Mouse (Mus musculus) frontal cortex, adult (tissue): ENCODE results near the gene Znhit6.

Experiments
- ATAC-seq: cut with Nextera tagmentation; 2 replicates; pipeline ENCODE4 v1.9.2; 2017; ENCODE audit warnings: mild to moderate bottlenecking, moderate library complexity, mixed read lengths; ENCODE audit not compliant: low TSS enrichment

Znhit6 gene

DNA sequence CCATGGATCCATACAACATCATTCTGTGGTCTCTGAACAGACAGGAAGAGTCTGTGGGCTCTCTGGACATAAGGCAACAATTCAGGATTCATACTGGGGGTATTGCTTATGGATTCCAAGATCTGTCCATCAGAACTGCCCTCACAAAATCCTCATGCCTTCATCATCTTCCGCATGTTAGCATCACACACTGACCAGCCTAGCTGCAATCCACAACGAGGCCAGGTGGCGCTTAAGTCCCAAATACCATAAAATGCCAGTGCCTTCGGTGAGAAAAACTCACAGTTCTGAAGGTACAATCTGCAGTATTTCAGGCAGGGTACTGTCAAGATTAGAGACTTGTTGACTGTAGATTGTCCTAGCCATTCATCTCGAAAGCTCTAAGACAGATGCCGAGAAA lies 69.5 kb downstream of the Znhit6 start:
- ATAC-seq: no peak

DNA sequence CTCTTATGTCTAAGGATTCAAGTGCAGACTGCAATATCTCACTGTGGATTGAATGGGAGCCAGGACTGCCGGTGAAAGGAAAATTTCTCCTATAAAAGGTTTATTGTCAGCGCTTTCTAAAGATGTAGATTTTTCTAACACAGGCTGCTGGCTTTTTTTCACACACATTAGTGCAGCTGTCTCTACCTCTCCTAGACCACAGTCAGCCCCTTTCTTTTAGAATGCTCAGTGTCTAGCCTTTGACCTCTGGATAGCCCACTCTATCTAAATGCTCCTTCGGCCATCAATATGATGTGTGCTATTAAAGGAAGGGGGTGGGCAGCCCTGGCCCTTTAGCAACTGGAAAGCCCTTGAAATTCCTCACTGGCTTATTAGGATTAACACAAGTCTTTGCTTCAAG lies 70.0 kb downstream of the Znhit6 start:
- ATAC-seq: no peak

- ATAC-seq: no peak
Measured at GRCm38 (mm10) chr3:145646666-145647065, 70.7 kb downstream of the Znhit6 start.

- no peak for ATAC-seq
Measured at GRCm38 (mm10) chr3:145647416-145647815, 71.4 kb downstream of the Znhit6 start.

GRCm38 (mm10) chr3:145648097-145648931 lies 72.3 kb downstream of the Znhit6 start:
- no peak for ATAC-seq

DNA sequence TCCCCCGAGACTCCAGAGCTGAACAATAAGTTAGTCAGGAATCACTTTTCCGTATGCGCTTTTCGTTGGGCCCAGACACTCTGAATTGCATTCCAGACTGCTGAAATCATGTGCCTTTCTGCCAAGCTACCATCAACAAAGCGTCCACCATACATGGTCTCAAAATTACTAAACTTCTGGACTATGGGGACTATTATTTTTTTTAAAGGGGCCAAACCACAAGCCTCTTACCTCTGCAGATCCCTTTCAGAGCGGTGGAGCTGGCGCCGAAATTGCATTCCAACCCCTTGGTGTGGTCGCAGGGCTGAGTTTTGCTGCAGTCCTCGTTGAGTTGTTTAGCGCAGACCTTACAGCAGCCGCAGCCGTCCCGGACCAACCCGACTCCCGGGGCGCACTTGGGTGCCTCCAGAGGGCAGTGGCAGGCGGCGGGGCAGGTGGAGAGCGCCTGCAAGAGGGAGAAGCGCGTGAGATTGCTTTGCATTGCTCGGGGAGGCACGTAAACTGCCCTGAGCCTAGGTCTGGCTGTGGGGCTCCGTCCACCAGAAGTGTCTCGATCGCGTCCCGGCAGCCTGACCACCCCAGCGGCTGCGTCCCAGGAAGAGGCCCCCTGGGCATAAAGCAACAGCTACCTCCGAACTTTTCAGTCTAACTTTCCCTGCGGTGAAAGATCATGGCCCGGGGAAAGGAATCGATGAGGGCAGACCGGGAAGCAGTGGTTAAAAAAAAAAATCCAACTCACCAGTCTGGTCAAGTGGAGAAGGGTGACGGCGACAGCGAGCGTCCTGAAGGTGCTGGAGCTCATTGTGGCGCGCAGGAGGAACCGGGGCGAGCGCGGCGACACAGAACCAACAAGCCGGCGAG lies 73.2 kb downstream of the Znhit6 start:
- ATAC-seq: no peak

- peak; percentile 32 for ATAC-seq
Measured at GRCm38 (mm10) chr3:145649852-145650202, 73.8 kb downstream of the Znhit6 start, which contains the start of gene Ccn1. TSS of gene Ccn1 (minus strand) at chr3:145649981.

- no peak for ATAC-seq
Measured at GRCm38 (mm10) chr3:145650298-145651011, 74.5 kb downstream of the Znhit6 start.

GRCm38 (mm10) chr3:145651029-145651977 lies 75.3 kb downstream of the Znhit6 start:
- peak; percentile 41 for ATAC-seq

- ATAC-seq: no peak
Measured at GRCm38 (mm10) chr3:145651978-145652321, 75.9 kb downstream of the Znhit6 start.

- peak; percentile 22 for ATAC-seq
Measured at GRCm38 (mm10) chr3:145652322-145653131, 76.5 kb downstream of the Znhit6 start.

DNA sequence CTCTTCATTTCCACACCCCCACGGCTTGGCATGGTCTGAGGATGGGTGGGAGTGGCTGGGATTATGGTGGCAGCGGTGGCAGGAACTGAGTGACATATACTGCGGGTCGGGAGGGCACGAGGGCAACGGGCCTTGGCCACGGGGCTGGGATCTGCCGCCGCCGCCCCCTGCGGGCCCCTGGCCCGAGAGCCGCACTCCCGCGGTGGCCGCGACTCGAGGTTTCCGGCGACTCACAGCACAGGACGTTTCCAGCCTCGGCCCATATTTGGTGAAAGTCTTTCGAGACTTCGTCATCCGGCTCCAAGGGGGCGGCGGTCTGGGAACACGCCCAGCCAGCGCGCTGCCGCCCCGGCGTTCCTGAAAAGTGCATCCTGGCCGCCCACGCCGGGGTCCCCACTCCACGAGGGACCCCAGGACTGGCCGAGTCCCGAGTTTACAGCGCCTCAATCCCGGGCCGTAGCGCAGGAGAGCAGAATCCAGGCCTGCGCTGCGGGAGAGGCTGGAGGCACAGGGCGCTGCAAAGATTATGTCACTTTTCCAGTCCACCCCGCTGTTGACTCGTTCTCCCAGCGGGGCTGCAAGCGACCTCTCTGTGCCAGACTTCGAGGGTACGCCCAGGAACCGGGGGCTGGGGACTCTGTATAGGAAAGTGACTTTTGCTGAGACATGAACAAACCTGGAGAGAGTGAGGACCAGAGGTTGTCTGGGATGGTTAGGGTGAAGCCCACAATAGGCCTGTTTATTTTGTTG lies 77.4 kb downstream of the Znhit6 start:
- ATAC-seq: peak; percentile 59; the same call in 1 of the 2 replicates

DNA sequence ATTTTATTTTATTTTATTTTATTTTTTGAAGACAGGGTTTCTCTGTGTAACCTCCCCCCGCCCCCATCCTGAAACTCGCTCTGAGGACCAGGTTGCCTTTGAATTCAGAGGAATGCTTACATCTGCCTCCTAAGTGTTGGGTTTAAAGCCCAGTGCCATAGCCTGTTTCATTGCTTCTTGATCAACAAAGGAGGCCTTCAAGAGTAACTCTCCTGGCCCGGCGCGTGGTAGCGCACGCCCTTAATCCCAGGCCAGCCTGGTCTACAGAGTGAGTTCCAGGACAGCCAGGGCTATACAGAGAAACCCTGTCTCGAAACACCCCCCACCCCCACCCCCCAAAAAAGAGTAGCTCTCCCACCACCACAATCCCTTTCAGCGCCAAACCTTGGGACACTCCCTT lies 78.0 kb downstream of the Znhit6 start:
- no peak for ATAC-seq
